Mouse (Mus musculus) MEL-GATA-1-ER (cell line): ENCODE measurements around the gene Calcoco1.
"Not testable (repeated sequence)": the region's sequence is repeated elsewhere in the genome, so short reads cannot be mapped to it uniquely, and the experiment has no call there.

Experiments
- DNase-seq: peaks from one replicate; pipeline ENCODE4 v3.0.0-alpha.2; 2012; ENCODE audit warnings: low read depth; ENCODE audit errors: extremely low read depth

The Calcoco1 gene

GRCm38 (mm10) chr15:102693600-102693999, 28.4 kb downstream of the Calcoco1 start:
- no peak for DNase-seq

- no peak for DNase-seq
Observed at GRCm38 (mm10) chr15:102692991-102693411, 29.0 kb downstream of the Calcoco1 start.

- no peak for DNase-seq
Observed at GRCm38 (mm10) chr15:102692321-102692804, 29.6 kb downstream of the Calcoco1 start.

- DNase-seq, result no peak
Observed at GRCm38 (mm10) chr15:102685791-102686190, 36.2 kb downstream of the Calcoco1 start.

- peak; percentile 49 for DNase-seq
Observed at GRCm38 (mm10) chr15:102683670-102684069, 38.3 kb downstream of the Calcoco1 start.

- peak; percentile 48 for DNase-seq
Observed at GRCm38 (mm10) chr15:102676345-102676744, 45.6 kb downstream of the Calcoco1 start.

GRCm38 (mm10) chr15:102673548-102673947, 48.4 kb downstream of the Calcoco1 start:
- DNase-seq, result no peak

- no peak for DNase-seq
Observed at GRCm38 (mm10) chr15:102672215-102673071, 49.5 kb downstream of the Calcoco1 start, which contains the start of gene Atp5g2. TSS of gene Atp5g2 (minus strand) at chr15:102672352.

- no peak for DNase-seq
Observed at GRCm38 (mm10) chr15:102671721-102672214, 50.2 kb downstream of the Calcoco1 start.

- peak; percentile 98 for DNase-seq
Observed at GRCm38 (mm10) chr15:102670767-102671575, 51.0 kb downstream of the Calcoco1 start.

GRCm38 (mm10) chr15:102670281-102670680, 51.7 kb downstream of the Calcoco1 start:
- peak; percentile 41 for DNase-seq

- DNase-seq, result no peak
Observed at GRCm38 (mm10) chr15:102669571-102669970, 52.4 kb downstream of the Calcoco1 start.

- DNase-seq, result peak; percentile 56
Observed at GRCm38 (mm10) chr15:102665494-102665893, 56.5 kb downstream of the Calcoco1 start.

- no peak for DNase-seq
Observed at GRCm38 (mm10) chr15:102663825-102664224, 58.2 kb downstream of the Calcoco1 start.

- not testable (repeated sequence) for DNase-seq
Observed at GRCm38 (mm10) chr15:102662601-102663000, 59.4 kb downstream of the Calcoco1 start.

- no peak for DNase-seq
Observed at GRCm38 (mm10) chr15:102657926-102658381, 64.0 kb downstream of the Calcoco1 start.
